Mouse (Mus musculus) bone marrow, adult 2 months (tissue): ENCODE results near the gene Nxt2.

Experiments
- CTCF ChIP-seq: fragments of 200-500 bp; IDR thresholded peaks from 2 replicates; pipeline ENCODE4 v1.5.1; 2011; ENCODE audit warnings: low read length, control low read depth; ENCODE audit not compliant: control insufficient read depth, insufficient read depth
- POLR2A ChIP-seq: fragments of 200-500 bp; IDR thresholded peaks from 2 replicates; pipeline ENCODE4 v1.6.1; 2011; ENCODE audit warnings: low read depth, mild to moderate bottlenecking, control low read depth, low read length, borderline replicate concordance; ENCODE audit not compliant: control insufficient read depth

GRCm38 (mm10) chrX:142189023-142189703, 37.4 kb upstream of the Nxt2 start:
- TF ChIP-seq POLR2A (no peak), CTCF (no peak)
